ENCODE assay signal across 34 mouse cellular contexts in the genomic region with DNA sequence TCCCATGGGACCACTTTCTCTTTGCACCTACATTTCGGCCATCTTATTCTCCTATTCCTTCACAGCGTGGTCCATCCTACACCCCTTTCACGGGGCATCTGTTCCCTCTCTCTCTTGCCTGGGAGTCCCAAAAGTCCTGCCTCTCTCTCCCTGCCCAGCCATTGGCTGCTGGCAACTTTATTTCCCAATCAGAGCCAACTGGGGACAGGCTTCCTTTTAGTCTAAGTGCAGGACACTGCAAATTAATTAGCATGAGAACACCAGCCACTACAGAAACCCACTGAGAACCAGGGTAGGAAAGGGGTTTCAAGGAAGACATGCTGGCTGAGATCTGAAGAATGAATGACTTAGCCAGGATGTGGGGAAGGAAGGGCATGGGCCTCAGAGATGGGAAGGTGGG. TPM values are rescaled to one million over a fixed set of nuclear protein-coding genes. Genes with fewer than 3 reads are reported as not detected.
"Had no signal": no experiment of that assay in that cellular context is flagged by ENCODE, and none has a peak within 500 bp of the region (broad histone marks: within the 10 kb centered on the region; RNA-seq: fewer than 3 reads in every experiment).

No protein-coding gene starts in this region.

- H3K4me1 ChIP-seq: embryonic facial prominence, embryonic 12.5 days; embryonic facial prominence, embryonic 13.5 days; embryonic facial prominence, embryonic 15.5 days; forebrain, embryonic 12.5 days; forebrain, embryonic 13.5 days; forebrain, embryonic 15.5 days had no signal

- ATAC-seq: forebrain, embryonic 13.5 days; forebrain, embryonic 14.5 days; forebrain, embryonic 15.5 days; forebrain, embryonic 16.5 days; forebrain, postnatal 0 days had no signal

- H3K27ac ChIP-seq: embryonic facial prominence, embryonic 10.5 days; embryonic facial prominence, embryonic 12.5 days; embryonic facial prominence, embryonic 13.5 days; embryonic facial prominence, embryonic 15.5 days; forebrain, embryonic 10.5 days; forebrain, embryonic 12.5 days; forebrain, embryonic 13.5 days; forebrain, embryonic 15.5 days; gastrocnemius, adult 2 months; heart, adult 2 months had no signal

- H3K9me3 ChIP-seq: embryonic facial prominence, embryonic 10.5 days; embryonic facial prominence, embryonic 12.5 days; embryonic facial prominence, embryonic 13.5 days; embryonic facial prominence, embryonic 15.5 days; forebrain, embryonic 10.5 days; forebrain, embryonic 12.5 days; forebrain, embryonic 13.5 days; forebrain, embryonic 15.5 days had no signal

- H3K27me3 ChIP-seq: embryonic facial prominence, embryonic 12.5 days; embryonic facial prominence, embryonic 13.5 days; embryonic facial prominence, embryonic 15.5 days; forebrain, embryonic 12.5 days; forebrain, embryonic 13.5 days; forebrain, embryonic 15.5 days had no signal

- H3K36me3 ChIP-seq: embryonic facial prominence, embryonic 10.5 days; embryonic facial prominence, embryonic 12.5 days; embryonic facial prominence, embryonic 13.5 days; embryonic facial prominence, embryonic 15.5 days; forebrain, embryonic 10.5 days; forebrain, embryonic 12.5 days; forebrain, embryonic 15.5 days had no signal

- DNase-seq: cerebellum, adult 9-10 months; cerebellum, adult 9-11 months; cerebellum, postnatal 10 days; cerebellum, postnatal 14 days; cerebellum, postnatal 25 days; cerebellum, postnatal 36 days; embryo, embryonic 11 days; forebrain, postnatal 0 days; gastrocnemius, adult 2 months; gastrocnemius, postnatal 10 days; gastrocnemius, postnatal 14 days; gastrocnemius, postnatal 25 days; gastrocnemius, postnatal 36 days; heart, adult 18-20 months; heart, adult 2 months had no signal

- H3K9ac ChIP-seq: embryonic facial prominence, embryonic 12.5 days; embryonic facial prominence, embryonic 13.5 days; embryonic facial prominence, embryonic 15.5 days; forebrain, embryonic 12.5 days; forebrain, embryonic 13.5 days; forebrain, embryonic 15.5 days; forebrain, postnatal 0 days had no signal

- H3K4me3 ChIP-seq: embryonic facial prominence, embryonic 10.5 days; embryonic facial prominence, embryonic 12.5 days; embryonic facial prominence, embryonic 13.5 days; embryonic facial prominence, embryonic 15.5 days; erythroblast, embryonic 14.5 days; forebrain, embryonic 10.5 days; forebrain, embryonic 12.5 days; forebrain, embryonic 13.5 days; forebrain, embryonic 15.5 days; gastrocnemius, adult 2 months; heart, adult 2 months had no signal

- H3K4me2 ChIP-seq: embryonic facial prominence, embryonic 12.5 days; embryonic facial prominence, embryonic 13.5 days; embryonic facial prominence, embryonic 15.5 days; forebrain, embryonic 12.5 days; forebrain, embryonic 13.5 days; forebrain, embryonic 15.5 days had no signal

RNA-seq across cellular contexts. Expression of a gene that starts 13.7 kb away (rescaled TPM):
- total RNA-seq: common myeloid progenitor, adult 5-6 weeks; gastrocnemius, adult 18-20 months; gastrocnemius, adult 2 months; gastrocnemius, postnatal 10 days; gastrocnemius, postnatal 25 days; gastrocnemius, postnatal 36 days; granulocyte monocyte progenitor cell, adult 5-6 weeks; heart, adult 18-20 months; heart, adult 2 months; heart, adult 8-10 months had no signal
- polyA plus RNA-seq: erythroblast, embryonic 14.5 days; heart, adult 2 months had no signal

RNA-seq across cellular contexts. Expression of a gene that starts 32.0 kb away (rescaled TPM):
- total RNA-seq: common myeloid progenitor, adult 5-6 weeks; gastrocnemius, adult 18-20 months; gastrocnemius, adult 2 months; gastrocnemius, adult 8-10 months; gastrocnemius, postnatal 14 days; gastrocnemius, postnatal 25 days; gastrocnemius, postnatal 36 days; granulocyte monocyte progenitor cell, adult 5-6 weeks; heart, adult 18-20 months; heart, adult 8-10 months had no signal
- polyA plus RNA-seq: erythroblast, embryonic 14.5 days; gonadal fat pad, adult 2 months had no signal

RNA-seq across cellular contexts. Expression of a gene that starts 43.6 kb away (rescaled TPM):
- total RNA-seq: forebrain, postnatal 0 days; gastrocnemius, adult 18-20 months; gastrocnemius, adult 2 months; gastrocnemius, adult 8-10 months; gastrocnemius, postnatal 10 days; gastrocnemius, postnatal 14 days; gastrocnemius, postnatal 25 days; gastrocnemius, postnatal 36 days; granulocyte monocyte progenitor cell, adult 5-6 weeks; heart, adult 18-20 months; heart, adult 2 months; heart, adult 8-10 months had no signal
- polyA plus RNA-seq: cortical plate, adult 2 months; erythroblast, embryonic 14.5 days; frontal cortex, adult 2 months; heart, adult 2 months had no signal

RNA-seq across cellular contexts. Expression of a gene that starts 54.2 kb away (rescaled TPM):
- total RNA-seq: common myeloid progenitor, adult 5-6 weeks; gastrocnemius, adult 2 months; gastrocnemius, postnatal 14 days; granulocyte monocyte progenitor cell, adult 5-6 weeks had no signal
- polyA plus RNA-seq: erythroblast, embryonic 14.5 days had no signal
